Mouse (Mus musculus): Measurements from ENCODE around the gene Sirt6.

Sirt6 gene

GRCm38 (mm10) chr10:81626101-81626993, 1.2 kb downstream of the Sirt6 start:
- peak; percentile 49 for DNase-seq (ENCODE audit: low spot score)

- DNase-seq (ENCODE audit: low spot score), result no peak
Measured at GRCm38 (mm10) chr10:81623441-81623840, 4.2 kb downstream of the Sirt6 start.

GRCm38 (mm10) chr10:81620786-81621185, 6.8 kb downstream of the Sirt6 start:
- no peak for DNase-seq (ENCODE audit: low spot score)

- no peak for DNase-seq (ENCODE audit: low spot score)
Measured at GRCm38 (mm10) chr10:81619976-81620375, 7.6 kb downstream of the Sirt6 start.

- no peak for DNase-seq (ENCODE audit: low spot score)
Measured at GRCm38 (mm10) chr10:81615486-81615885, 12.1 kb downstream of the Sirt6 start.

- DNase-seq (ENCODE audit: low spot score), result no peak
Measured at GRCm38 (mm10) chr10:81612779-81613178, 14.8 kb downstream of the Sirt6 start.

- DNase-seq (ENCODE audit: low spot score), result no peak
Measured at GRCm38 (mm10) chr10:81608308-81608707, 19.3 kb downstream of the Sirt6 start.

- DNase-seq (ENCODE audit: low spot score), result peak; percentile 98
Measured at GRCm38 (mm10) chr10:81605974-81606751, 21.4 kb downstream of the Sirt6 start, which contains the start of gene BC025920. Gene BC025920 (plus strand): TSS chr10:81606270.

- no peak for DNase-seq (ENCODE audit: low spot score)
Measured at GRCm38 (mm10) chr10:81605666-81605973, 22.0 kb downstream of the Sirt6 start.

- peak; percentile 93 for DNase-seq (ENCODE audit: low spot score)
Measured at GRCm38 (mm10) chr10:81604968-81605665, 22.5 kb downstream of the Sirt6 start.

- DNase-seq (ENCODE audit: low spot score), result no peak
Measured at GRCm38 (mm10) chr10:81604019-81604967, 23.3 kb downstream of the Sirt6 start.

- DNase-seq (ENCODE audit: low spot score), result peak; percentile 61
Measured at GRCm38 (mm10) chr10:81602741-81603151, 24.9 kb downstream of the Sirt6 start.

- no peak for DNase-seq (ENCODE audit: low spot score)
Measured at GRCm38 (mm10) chr10:81601396-81601905, 26.1 kb downstream of the Sirt6 start.

GRCm38 (mm10) chr10:81600738-81601203, 26.8 kb downstream of the Sirt6 start, which contains the start of gene Tle6:
Gene Tle6 (minus strand): TSS chr10:81601073.
- DNase-seq (ENCODE audit: low spot score), result peak; percentile 67

GRCm38 (mm10) chr10:81600096-81600495, 27.5 kb downstream of the Sirt6 start:
- DNase-seq (ENCODE audit: low spot score), result no peak

- no peak for DNase-seq (ENCODE audit: low spot score)
Measured at GRCm38 (mm10) chr10:81599630-81600029, 28.0 kb downstream of the Sirt6 start.

- DNase-seq (ENCODE audit: low spot score), result no peak
Measured at GRCm38 (mm10) chr10:81598871-81599270, 28.7 kb downstream of the Sirt6 start.

GRCm38 (mm10) chr10:81598342-81598741, 29.3 kb downstream of the Sirt6 start:
- DNase-seq (ENCODE audit: low spot score), result no peak

GRCm38 (mm10) chr10:81597137-81597950, 30.3 kb downstream of the Sirt6 start:
- peak; percentile 45 for DNase-seq (ENCODE audit: low spot score)

- peak; percentile 73 for DNase-seq (ENCODE audit: low spot score)
Measured at GRCm38 (mm10) chr10:81596611-81597010, 31.0 kb downstream of the Sirt6 start.
